Mouse (Mus musculus): ENCODE results near the gene Zbtb7b.

DNA sequence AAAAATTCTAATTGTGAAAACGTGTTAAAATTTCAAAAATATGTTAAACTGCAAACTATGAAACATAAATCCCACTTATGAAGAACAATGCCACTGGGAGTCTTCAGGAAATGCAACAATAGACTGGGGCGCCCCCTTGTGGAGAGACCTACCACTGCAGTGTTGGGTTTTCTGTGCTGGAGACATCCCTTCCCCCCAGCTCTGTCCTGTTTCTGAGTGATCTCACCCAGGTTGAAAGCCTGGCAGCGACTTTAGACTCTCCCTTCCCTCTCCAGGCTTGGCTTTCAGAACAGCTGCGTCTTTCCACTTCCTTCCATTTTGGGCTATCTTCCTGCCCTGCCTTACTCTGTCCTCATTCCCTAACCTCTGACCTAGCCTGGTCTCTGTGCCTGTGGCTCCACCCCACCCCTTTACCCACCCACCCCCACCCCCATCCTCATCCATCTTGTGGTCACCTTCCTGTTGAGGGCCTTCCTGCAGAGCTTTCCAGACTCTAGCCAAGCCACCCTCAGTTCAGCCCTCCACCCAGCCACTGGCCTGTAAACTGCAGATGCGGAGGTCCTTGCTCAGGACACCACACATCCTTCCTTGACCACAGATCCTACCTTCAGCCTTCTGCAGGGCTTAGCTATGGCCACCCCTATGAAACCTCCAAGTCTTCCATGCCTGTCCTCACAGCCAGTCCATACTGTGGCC is 39.6 kb downstream of the Zbtb7b start:
- TF ChIP-seq POLR2A (IDR thresholded peaks at IDR 0.05; ENCODE audit: borderline replicate concordance, control insufficient read depth, low read depth, low read length) (no peak), CTCF (IDR thresholded peaks at IDR 0.05; ENCODE audit: control insufficient read depth, insufficient read depth, low read length) (peak; percentile 74)

Data from bone marrow, adult 2 months (tissue).